Mouse (Mus musculus) embryonic fibroblast, embryonic 13.5 days (primary cell): ENCODE results near the gene Slc19a1.

Experiments
- CTCF ChIP-seq: IDR thresholded peaks from 2 replicates; pipeline ENCODE4 v1.5.1; 2011; ENCODE audit warnings: mild to moderate bottlenecking, control low read depth, low read length, moderate library complexity, borderline replicate concordance; ENCODE audit not compliant: insufficient read depth
- POLR2A ChIP-seq: IDR thresholded peaks from 2 replicates; pipeline ENCODE4 v1.6.1; 2011; ENCODE audit warnings: low read depth, mild to moderate bottlenecking, control low read depth, low read length, moderate library complexity

DNA sequence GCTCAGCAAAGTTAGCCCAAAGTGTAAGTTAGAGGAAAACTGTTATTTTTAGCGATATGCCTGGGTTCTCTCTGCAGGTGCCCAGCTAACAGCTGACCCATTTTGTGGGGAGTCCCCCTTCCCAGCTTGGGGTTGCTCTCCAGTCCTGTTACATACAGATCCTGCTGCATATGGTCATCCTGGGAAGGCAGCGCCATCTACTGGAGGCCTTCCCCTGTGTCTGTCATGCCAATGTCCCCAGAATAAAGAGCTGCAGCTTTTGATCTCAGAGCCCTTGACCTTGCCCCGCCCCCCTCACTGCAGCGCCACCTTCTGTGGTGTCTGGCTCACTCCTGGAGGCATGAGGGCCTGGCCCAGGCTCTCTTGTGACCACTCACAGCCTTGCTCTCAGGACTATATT lies 38.0 kb downstream of the Slc19a1 start:
- TF ChIP-seq POLR2A (no peak), CTCF (peak; percentile 88; the same call in 1 of the 2 replicates)
